Mouse (Mus musculus) megakaryocyte-erythroid progenitor cell, adult 5-6 weeks (primary cell): ENCODE measurements at regions not wholly inside any gene's neighbourhood (a gene's known extent, or its start where the extent isn't known, plus 50 kb on each side); places are given as distances from the start of the nearest gene placed in this dataset.
A peak's percentile ranks its signal among the peaks of the same experiment; 100 is the strongest.

Experiments
- ATAC-seq: replicated peaks from 2 replicates; pipeline ENCODE4 v1.8.0; 2016; ENCODE audit warnings: mild to moderate bottlenecking, inconsistent platforms; ENCODE audit not compliant: severe bottlenecking, poor library complexity, low FRiP score, low TSS enrichment

GRCm38 (mm10) chr3:41424142-41424939, 131.2 kb upstream of the Jade1 start:
- ATAC-seq: no peak

- ATAC-seq: no peak
Observed at GRCm38 (mm10) chr3:41423630-41424029, 131.9 kb upstream of the Jade1 start.

- ATAC-seq: no peak
Observed at GRCm38 (mm10) chr3:41422615-41423579, 132.6 kb upstream of the Jade1 start.

- no peak for ATAC-seq
Observed at GRCm38 (mm10) chr3:41413771-41414170, 141.8 kb upstream of the Jade1 start.

- ATAC-seq: no peak
Observed at GRCm38 (mm10) chr3:41412698-41413097, 142.8 kb upstream of the Jade1 start.

- no peak for ATAC-seq
Observed at GRCm38 (mm10) chr3:41408821-41409737, 146.5 kb upstream of the Jade1 start.

- ATAC-seq: peak; percentile 47
Observed at GRCm38 (mm10) chr3:41408423-41408820, 147.1 kb upstream of the Jade1 start.

- ATAC-seq: no peak
Observed at GRCm38 (mm10) chr3:41407988-41408387, 147.5 kb upstream of the Jade1 start.

- peak; percentile 71 for ATAC-seq
Observed at GRCm38 (mm10) chr3:41407520-41407919, 148.0 kb upstream of the Jade1 start.

- ATAC-seq: no peak
Observed at GRCm38 (mm10) chr3:41401881-41402280, 153.7 kb upstream of the Jade1 start.

- no peak for ATAC-seq
Observed at GRCm38 (mm10) chr3:41389868-41390267, 165.7 kb upstream of the Jade1 start.

GRCm38 (mm10) chr3:41387469-41388212, 167.9 kb upstream of the Jade1 start:
- no peak for ATAC-seq

- ATAC-seq: no peak
Observed at GRCm38 (mm10) chr3:41386299-41386698, 169.2 kb upstream of the Jade1 start.

GRCm38 (mm10) chr3:41384410-41384809, 171.1 kb upstream of the Jade1 start:
- ATAC-seq: no peak

GRCm38 (mm10) chr3:41378576-41378975, 177.0 kb upstream of the Jade1 start:
- ATAC-seq: no peak

- no peak for ATAC-seq
Observed at GRCm38 (mm10) chr3:41377826-41378406, 177.6 kb upstream of the Jade1 start.

- ATAC-seq: no peak
Observed at GRCm38 (mm10) chr3:41376848-41377582, 178.5 kb upstream of the Jade1 start.
